Mouse (Mus musculus) lung, embryonic 14.5 days (tissue): ENCODE data around the gene Syn1. TPM values are rescaled to one million over a fixed set of nuclear protein-coding genes. Genes with fewer than 3 reads are reported as not detected.

ENCODE experiments used
- ATAC-seq: fragments of 200-750 bp; cut with Nextera tagmentation; 2 replicates; pipeline ENCODE4 v1.8.0; 2017; ENCODE audit warnings: mild to moderate bottlenecking, moderate TSS enrichment, moderate library complexity; ENCODE audit not compliant: insufficient read depth
- DNase-seq: peaks from one replicate; pipeline ENCODE4 v3.0.0-alpha.2; 2015
- H3K27ac ChIP-seq: fragments of 300-500 bp; sonication (generic); 2 replicates; pipeline ENCODE4 v1.5.1; 2014; ENCODE audit warnings: low read depth, mild to moderate bottlenecking, moderate library complexity
- H3K27me3 ChIP-seq: fragments of 300-500 bp; sonication (generic); 2 replicates; pipeline ENCODE4 v1.6.1; 2014; ENCODE audit warnings: low read length, control low read depth; ENCODE audit not compliant: insufficient read depth
- H3K36me3 ChIP-seq: fragments of 300-500 bp; sonication (generic); 2 replicates; pipeline ENCODE4 v1.6.1; 2014; ENCODE audit warnings: control low read depth; ENCODE audit not compliant: insufficient read depth
- H3K4me1 ChIP-seq: fragments of 300-500 bp; sonication (generic); 2 replicates; pipeline ENCODE4 v1.6.1; 2014; ENCODE audit warnings: antibody characterized with exemption, control low read depth; ENCODE audit not compliant: insufficient read depth
- H3K4me2 ChIP-seq: fragments of 300-500 bp; sonication (generic); 2 replicates; pipeline ENCODE4 v1.6.1; 2014; ENCODE audit warnings: mild to moderate bottlenecking
- H3K4me3 ChIP-seq: fragments of 300-500 bp; sonication (generic); 2 replicates; pipeline ENCODE4 v1.5.1; 2014; ENCODE audit warnings: low read depth, low read length
- H3K9ac ChIP-seq: fragments of 300-500 bp; sonication (generic); 2 replicates; pipeline ENCODE4 v1.6.1; 2014
- H3K9me3 ChIP-seq: fragments of 300-500 bp; sonication (generic); 2 replicates; pipeline ENCODE4 v1.6.1; 2016; ENCODE audit warnings: low read depth, low read length, control low read depth
- CTCF ChIP-seq: IDR thresholded peaks from 2 replicates; pipeline ENCODE4 v1.5.1; 2016; ENCODE audit warnings: antibody characterized with exemption, low read depth
- WGBS: fragments of 180-500 bp; shearing (Covaris S2); extraction: QIAGEN DNeasy Blood & Tissue Kit; methylation state at CpG from one replicate; pipeline ENCODE4 v1.1.7; 2014; 5-methylcytosine and 5-hydroxymethylcytosine counted together
- microRNA-seq: library from miRNA; unstranded; fragments of <30 nt; microRNA quantifications from one replicate; pipeline ENCODE4, GENCODE M21; 2016; ENCODE audit warnings: borderline number of aligned reads
- polyA plus RNA-seq: library from polyadenylated mRNA; unstranded; fragments of >200 nt; fragmentation: Nextera tagmentation; extraction: Ambion mirVana; gene quantifications from 2 replicates; pipeline ENCODE4 v1.2.1, GENCODE M21; 2014

Syn1 gene
- polyA plus RNA-seq, 1 experiment from 2014 or later, result 0.11 TPM

GRCm38 (mm10) chrX:20828934-20829333 lies 91.9 kb downstream of the Syn1 start:
- H3K4me2 ChIP-seq, result no peak overlapping the region
- H3K9me3 ChIP-seq, result no peaks in the 10 kb centered on the region
- ATAC-seq, result peak; percentile 96
- no peaks in the 10 kb centered on the region for H3K27me3 ChIP-seq
- peak; percentile 80 for DNase-seq
- H3K9ac ChIP-seq, result no peak overlapping the region
- WGBS, result 10% methylated on average over 5 of the region's 5 CpGs
- no peaks in the 10 kb centered on the region for H3K4me1 ChIP-seq
- H3K36me3 ChIP-seq, result no peaks in the 10 kb centered on the region
- TF ChIP-seq CTCF, result peak; percentile 51
- no peak overlapping the region for H3K4me3 ChIP-seq
- no peak overlapping the region for H3K27ac ChIP-seq

GRCm38 (mm10) chrX:20819708-20820426 lies 100.9 kb downstream of the Syn1 start:
- 39% methylated on average over 7 of the region's 8 CpGs for WGBS
- peak overlapping the region; percentile 34 for H3K9ac ChIP-seq
- H3K4me2 ChIP-seq, result peak overlapping the region; percentile 63
- ATAC-seq (peak; percentile 45), DNase-seq (peak; percentile 71)
- no peaks in the 10 kb centered on the region for H3K4me1 ChIP-seq
- H3K27me3 ChIP-seq, result no peaks in the 10 kb centered on the region
- no peaks in the 10 kb centered on the region for H3K36me3 ChIP-seq
- TF ChIP-seq CTCF, result peak; percentile 41
- H3K9me3 ChIP-seq, result no peaks in the 10 kb centered on the region
- peak overlapping the region; percentile 28 for H3K4me3 ChIP-seq
- 0 out of 2 replicates have a peak overlapping the region, but pooled peaks have one; percentile 12 for H3K27ac ChIP-seq

GRCm38 (mm10) chrX:20819204-20819628 lies 101.6 kb downstream of the Syn1 start:
- no peaks in the 10 kb centered on the region for H3K36me3 ChIP-seq
- no peaks in the 10 kb centered on the region for H3K9me3 ChIP-seq
- 0 out of 2 replicates have a peak overlapping the region, but pooled peaks have one; percentile 12 for H3K27ac ChIP-seq
- peak; percentile 97 for ATAC-seq
- no peaks in the 10 kb centered on the region for H3K4me1 ChIP-seq
- peak overlapping the region; percentile 34 for H3K9ac ChIP-seq
- no peaks in the 10 kb centered on the region for H3K27me3 ChIP-seq
- H3K4me2 ChIP-seq, result peak overlapping the region; percentile 63
- peak; percentile 82 for TF ChIP-seq CTCF
- H3K4me3 ChIP-seq, result peak overlapping the region; percentile 28
- DNase-seq, result peak; percentile 86
- WGBS, result 17% methylated on average over 19 of the region's 19 CpGs

GRCm38 (mm10) chrX:20816974-20817373 lies 103.8 kb downstream of the Syn1 start:
- peak; percentile 17 for DNase-seq
- Histone ChIP-seq H3K36me3 (no peaks in the 10 kb centered on the region), H3K4me2 (no peak overlapping the region), H3K4me3 (no peak overlapping the region), H3K27me3 (no peaks in the 10 kb centered on the region), H3K9me3 (no peaks in the 10 kb centered on the region), H3K27ac (no peak overlapping the region), H3K9ac (no peak overlapping the region), H3K4me1 (no peaks in the 10 kb centered on the region)
- TF ChIP-seq CTCF, result no peak
- no peak for ATAC-seq
- 54% methylated on average over 6 of the region's 6 CpGs for WGBS

Small RNA genes within 50 kb of the gene (microRNA-seq; reads per million reads assigned to microRNA genes)
- gene Gm24824 (not detected), gene Mir5617 (not detected)

Other genes starting within 250 kb of the Syn1 start
- 92.8 and 96.6 TPM in 2 replicates for gene Cdk16, start 233.1 kb downstream of the Syn1 start, polyA plus RNA-seq
- gene Usp11, start 217.1 kb downstream of the Syn1 start, polyA plus RNA-seq, result 38.2 and 39.9 TPM in 2 replicates
- 86.4 and 90.0 TPM in 2 replicates for gene Araf, start 123.2 kb downstream of the Syn1 start, polyA plus RNA-seq
- gene Timp1, start 50.8 kb downstream of the Syn1 start, polyA plus RNA-seq, result 34.2 and 34.7 TPM in 2 replicates
- 5.6 and 6.0 TPM in 2 replicates for gene Cfp, start 10.6 kb upstream of the Syn1 start, polyA plus RNA-seq
- gene Elk1, start 29.6 kb upstream of the Syn1 start, polyA plus RNA-seq, result 7.7 and 8.0 TPM in 2 replicates
- gene Uxt, start 41.0 kb upstream of the Syn1 start, polyA plus RNA-seq, result 53.2 and 55.9 TPM in 2 replicates
- 5.5 and 5.9 TPM in 2 replicates for gene Zfp182, start 141.3 kb upstream of the Syn1 start, polyA plus RNA-seq
- gene Spaca5, start 147.4 kb upstream of the Syn1 start, polyA plus RNA-seq, result not detected in 2 replicates
- 1.3 TPM in 2 replicates for gene Zfp300, start 168.5 kb upstream of the Syn1 start, polyA plus RNA-seq
- gene Ssxa1, start 194.8 kb upstream of the Syn1 start, polyA plus RNA-seq, result not detected in 2 replicates